Mouse (Mus musculus) thymus, postnatal 10 days (tissue): ENCODE measurements around the gene Cryzl2.

Experiments
- DNase-seq, 2 experiments: peaks; one replicate each; pipeline ENCODE4 v3.0.0; 2021; ENCODE audit warnings: low spot score in 2 of 2

Gene Cryzl2

GRCm38 (mm10) chr1:157525692-157526354 is 67.4 kb downstream of the Cryzl2 start:
- no peak for DNase-seq

GRCm38 (mm10) chr1:157526625-157527024 is 68.2 kb downstream of the Cryzl2 start:
- no peak for DNase-seq

GRCm38 (mm10) chr1:157532826-157533460 is 74.6 kb downstream of the Cryzl2 start:
- DNase-seq, result no peak

GRCm38 (mm10) chr1:157535571-157535970 is 77.2 kb downstream of the Cryzl2 start:
- no peak for DNase-seq

GRCm38 (mm10) chr1:157536471-157536870 is 78.1 kb downstream of the Cryzl2 start:
- DNase-seq, result no peak

- DNase-seq, result peak in 1 of 2 experiments; percentile 40
Observed at GRCm38 (mm10) chr1:157537636-157538035, 79.3 kb downstream of the Cryzl2 start.
